Mouse (Mus musculus) liver, postnatal 0 days (tissue): Measurements from ENCODE around the gene Plcd3. TPM values are rescaled to one million over a fixed set of nuclear protein-coding genes. Genes with fewer than 3 reads are reported as not detected.

ENCODE experiments used
- ATAC-seq: fragments of 200-750 bp; cut with Nextera tagmentation; 2 replicates; pipeline ENCODE4 v1.8.0; 2017; ENCODE audit warnings: mild to moderate bottlenecking, moderate library complexity
- DNase-seq: peaks from one replicate; pipeline ENCODE4 v3.0.0-alpha.2; 2016
- H3K27ac ChIP-seq: fragments of 300-500 bp; sonication (generic); 2 replicates; pipeline ENCODE4 v1.5.1; 2014; ENCODE audit warnings: antibody characterized with exemption, moderate library complexity, mild to moderate bottlenecking, low read depth
- H3K27me3 ChIP-seq: fragments of 300-500 bp; sonication (generic); 2 replicates; pipeline ENCODE4 v1.6.1; 2014; ENCODE audit warnings: low read length, control low read depth, mixed read lengths; ENCODE audit not compliant: insufficient read depth
- H3K36me3 ChIP-seq: fragments of 300-500 bp; sonication (generic); replicated peaks from 2 replicates; pipeline ENCODE4 v1.6.1; 2014; ENCODE audit warnings: mild to moderate bottlenecking, control low read depth, low read length, moderate library complexity, mixed read lengths; ENCODE audit not compliant: insufficient read depth
- H3K4me1 ChIP-seq: fragments of 300-500 bp; sonication (generic); 2 replicates; pipeline ENCODE4 v1.6.1; 2014; ENCODE audit warnings: antibody characterized with exemption, mild to moderate bottlenecking, control low read depth; ENCODE audit not compliant: insufficient read depth
- H3K4me2 ChIP-seq: fragments of 300-500 bp; sonication (generic); 2 replicates; pipeline ENCODE4 v1.6.1; 2014; ENCODE audit warnings: low read depth, mild to moderate bottlenecking, low read length, moderate library complexity, mixed read lengths
- H3K4me3 ChIP-seq: fragments of 300-500 bp; sonication (generic); 2 replicates; pipeline ENCODE4 v1.5.1; 2014; ENCODE audit warnings: low read depth, low read length
- H3K9ac ChIP-seq: fragments of 300-500 bp; sonication (generic); replicated peaks from 2 replicates; pipeline ENCODE4 v1.6.1; 2014; ENCODE audit warnings: mild to moderate bottlenecking, moderate library complexity
- H3K9me3 ChIP-seq: fragments of 300-500 bp; sonication (generic); 2 replicates; pipeline ENCODE4 v1.6.1; 2016; ENCODE audit warnings: mild to moderate bottlenecking, control low read depth, low read length, mixed read lengths
- CTCF ChIP-seq: sonication (generic); IDR thresholded peaks from 2 replicates; pipeline ENCODE4 v1.5.1; 2016; ENCODE audit warnings: antibody characterized with exemption, low read depth
- EP300 ChIP-seq: IDR thresholded peaks from 2 replicates; pipeline ENCODE4 v1.6.1; 2016; ENCODE audit warnings: antibody characterized with exemption, low read depth, mild to moderate bottlenecking
- WGBS: fragments of 180-500 bp; shearing (Covaris S2); extraction: QIAGEN DNeasy Blood & Tissue Kit; methylation state at CpG from one replicate; pipeline ENCODE4 v1.1.7; 2014; ENCODE audit not compliant: insufficient replicate concordance; 5-methylcytosine and 5-hydroxymethylcytosine counted together
- polyA plus RNA-seq: library from polyadenylated mRNA; unstranded; fragments of >200 nt; fragmentation: Nextera tagmentation; extraction: Ambion mirVana; gene quantifications from 2 replicates; pipeline ENCODE4 v1.2.1, GENCODE M21; 2015

Gene Plcd3
- polyA plus RNA-seq, 1 experiment from 2014 or later, result 0.82 TPM

GRCm38 (mm10) chr11:103058499-103059085 lies 42.9 kb downstream of the Plcd3 start:
- ATAC-seq (no peak), DNase-seq (no peak)
- no peak for TF ChIP-seq EP300
- 0 out of 2 replicates have a peak, but pooled peaks have one; percentile 12 for TF ChIP-seq CTCF
- H3K4me3 ChIP-seq, result no peak overlapping the region
- WGBS, result 79% methylated on average over 3 of the region's 3 CpGs
- H3K9me3 ChIP-seq, result no peaks in the 10 kb centered on the region
- H3K9ac ChIP-seq, result no peak overlapping the region
- no peaks in the 10 kb centered on the region for H3K4me1 ChIP-seq
- no peak overlapping the region for H3K4me2 ChIP-seq
- peaks cover 82% of the 10 kb centered on the region for H3K36me3 ChIP-seq
- H3K27ac ChIP-seq, result no peak overlapping the region
- H3K27me3 ChIP-seq, result no peaks in the 10 kb centered on the region

GRCm38 (mm10) chr11:103056636-103057035 lies 44.8 kb downstream of the Plcd3 start:
- Histone ChIP-seq H3K4me1 (no peaks in the 10 kb centered on the region), H3K9ac (no peak overlapping the region), H3K9me3 (no peaks in the 10 kb centered on the region), H3K4me3 (no peak overlapping the region), H3K27me3 (no peaks in the 10 kb centered on the region), H3K4me2 (no peak overlapping the region), H3K36me3 (peaks cover 81% of the 10 kb centered on the region), H3K27ac (no peak overlapping the region)
- 93% methylated on average over 7 of the region's 7 CpGs for WGBS
- TF ChIP-seq CTCF (no peak), EP300 (no peak)
- ATAC-seq (no peak), DNase-seq (no peak)

- Histone ChIP-seq H3K4me2 (no peak overlapping the region), H3K4me1 (no peaks in the 10 kb centered on the region), H3K9ac (no peak overlapping the region), H3K27ac (no peak overlapping the region), H3K27me3 (no peaks in the 10 kb centered on the region), H3K36me3 (peaks cover 82% of the 10 kb centered on the region), H3K4me3 (no peak overlapping the region), H3K9me3 (no peaks in the 10 kb centered on the region)
- TF ChIP-seq EP300, result no peak
- peak; percentile 86 for TF ChIP-seq CTCF
- DNase-seq, result peak; percentile 76
- WGBS, result 47% methylated on average over 6 of the region's 6 CpGs
- ATAC-seq, result no peak; the same call in 1 of the 2 replicates
These were observed 46.7 kb downstream of the Plcd3 start for GRCm38 (mm10) chr11:103054798-103055197.

- Histone ChIP-seq H3K36me3 (peaks cover 71% of the 10 kb centered on the region), H3K27me3 (no peaks in the 10 kb centered on the region), H3K4me2 (no peak overlapping the region), H3K4me3 (no peak overlapping the region), H3K9ac (no peak overlapping the region), H3K9me3 (no peaks in the 10 kb centered on the region), H3K27ac (peak overlapping the region; percentile 16; the same call in 1 of the 2 replicates), H3K4me1 (no peaks in the 10 kb centered on the region)
- WGBS, result 76% methylated on average over 18 of the region's 18 CpGs
- TF ChIP-seq CTCF (no peak), EP300 (no peak)
- no peak for ATAC-seq
- DNase-seq, result no peak
These were observed 48.0 kb downstream of the Plcd3 start for GRCm38 (mm10) chr11:103053191-103054076.

GRCm38 (mm10) chr11:103052078-103052477 lies 49.4 kb downstream of the Plcd3 start:
- DNase-seq (no peak), ATAC-seq (no peak)
- Histone ChIP-seq H3K4me1 (no peaks in the 10 kb centered on the region), H3K4me3 (no peak overlapping the region), H3K9me3 (no peaks in the 10 kb centered on the region), H3K9ac (no peak overlapping the region), H3K27me3 (no peaks in the 10 kb centered on the region), H3K4me2 (no peak overlapping the region), H3K36me3 (peaks cover 64% of the 10 kb centered on the region), H3K27ac (no peak overlapping the region)
- WGBS, result 89% methylated on average over 6 of the region's 6 CpGs
- TF ChIP-seq CTCF (no peak), EP300 (no peak)

- H3K27ac ChIP-seq, result peak overlapping the region; percentile 62; the same call in 1 of the 2 replicates
- no peaks in the 10 kb centered on the region for H3K4me1 ChIP-seq
- no peak overlapping the region for H3K4me3 ChIP-seq
- no peak overlapping the region for H3K9ac ChIP-seq
- no peaks in the 10 kb centered on the region for H3K27me3 ChIP-seq
- H3K4me2 ChIP-seq, result peak overlapping the region; percentile 18; the same call in 1 of the 2 replicates
- no peaks in the 10 kb centered on the region for H3K9me3 ChIP-seq
- WGBS, result 52% methylated on average over 8 of the region's 8 CpGs
- ATAC-seq (peak; percentile 64), DNase-seq (peak; percentile 23)
- H3K36me3 ChIP-seq, result peaks cover 64% of the 10 kb centered on the region
- TF ChIP-seq CTCF (no peak), EP300 (no peak)
These were observed 50.2 kb downstream of the Plcd3 start for GRCm38 (mm10) chr11:103051249-103051691.
